Mouse (Mus musculus) thymus, postnatal 25 days (tissue): ENCODE measurements around the gene Mrps2.
"Not testable (repeated sequence)": the region's sequence is repeated elsewhere in the genome, so short reads cannot be mapped to it uniquely, and the experiment has no call there.

Experiments
- DNase-seq: peaks from one replicate; pipeline ENCODE4 v3.0.0; 2022

Gene Mrps2

GRCm38 (mm10) chr2:28479208-28480204 lies 11.6 kb downstream of the Mrps2 start:
- no peak for DNase-seq

DNA sequence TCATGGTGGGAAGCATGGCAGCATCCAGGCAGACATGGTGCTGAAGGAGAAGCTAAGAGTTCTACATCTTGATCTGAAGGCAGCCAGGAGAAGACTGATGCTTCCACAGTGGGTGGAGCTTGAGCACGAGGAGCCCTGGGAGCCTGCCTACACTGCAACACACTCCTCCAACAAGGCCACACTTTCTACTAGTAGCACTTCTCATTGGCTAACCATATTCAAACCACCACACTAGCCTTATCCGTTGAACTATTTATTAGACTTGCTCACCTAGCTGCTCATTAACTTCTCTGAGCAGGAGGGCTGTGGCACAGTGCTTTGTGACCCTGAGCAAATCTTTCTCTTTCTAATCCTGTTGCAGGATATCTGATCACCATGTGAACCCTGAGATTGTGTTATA lies 16.0 kb downstream of the Mrps2 start:
- no peak for DNase-seq

DNA sequence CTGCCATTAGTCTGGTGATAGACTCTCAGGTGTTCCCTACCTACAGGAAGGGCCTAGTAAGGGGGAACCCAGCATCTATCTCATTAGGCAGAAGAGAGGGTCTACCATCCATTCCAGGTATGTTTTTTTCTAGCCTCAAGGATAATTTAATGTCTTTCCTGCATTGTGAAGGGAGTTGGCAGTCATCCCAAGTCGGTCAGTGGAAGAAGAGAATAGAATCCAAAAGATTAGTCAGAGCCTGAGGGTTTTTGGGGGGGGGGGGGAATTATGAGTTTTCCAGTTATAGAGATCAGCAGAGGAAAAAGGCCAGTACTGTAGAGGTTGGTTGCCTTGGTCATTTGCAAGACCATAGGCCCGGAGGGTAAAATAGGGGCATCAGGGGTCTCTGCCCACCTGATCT lies 26.7 kb downstream of the Mrps2 start:
- no peak for DNase-seq

DNA sequence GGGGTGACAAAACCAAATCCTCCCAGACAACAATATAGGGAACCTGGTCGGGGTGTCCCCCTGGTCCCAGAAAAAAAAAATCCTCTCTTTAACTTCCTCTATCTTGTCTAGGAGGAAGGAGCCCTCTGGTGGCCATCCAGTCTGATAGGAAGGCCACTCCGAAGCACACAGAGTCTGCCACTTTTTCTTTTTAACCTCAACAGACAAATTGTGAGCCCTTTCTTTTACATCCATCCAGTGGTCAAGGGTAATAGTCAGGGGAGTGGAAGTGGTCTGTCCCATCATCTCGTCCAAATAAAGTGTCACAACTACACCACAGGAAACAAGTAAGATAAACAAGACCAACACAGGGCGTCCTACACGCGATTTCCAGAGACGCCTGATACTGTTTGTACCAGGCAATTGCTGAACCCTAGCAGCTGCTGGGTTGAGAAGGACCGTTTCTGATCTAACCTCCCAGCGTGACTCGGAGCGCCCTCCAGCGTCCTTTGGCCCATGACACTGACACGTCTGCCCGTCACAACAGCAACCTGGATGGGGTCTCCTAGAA lies 27.4 kb downstream of the Mrps2 start:
- DNase-seq = no peak

GRCm38 (mm10) chr2:28495801-28496595 lies 28.1 kb downstream of the Mrps2 start:
- DNase-seq = no peak

DNA sequence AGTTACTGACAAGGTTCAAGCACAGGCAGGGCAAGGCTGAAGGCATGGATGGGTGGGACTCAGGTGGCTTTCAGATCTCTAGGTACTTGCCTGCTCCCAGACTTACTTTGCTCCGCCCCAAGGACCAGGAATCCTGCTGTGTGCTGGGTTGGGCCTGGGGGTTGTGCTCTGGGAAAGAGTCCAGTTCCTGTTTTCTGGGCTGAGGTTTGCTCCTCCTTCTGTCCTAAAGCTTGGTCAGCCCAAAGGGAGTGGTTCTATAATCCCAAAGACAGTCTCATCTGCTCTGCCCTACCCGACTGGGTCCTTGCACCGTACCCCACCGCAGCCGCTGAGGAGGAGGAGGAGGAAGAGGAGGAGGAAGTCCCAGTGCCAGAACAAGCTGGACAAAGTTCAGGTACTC lies 28.8 kb downstream of the Mrps2 start, which contains the start of gene Gbgt1:
Gene Gbgt1, plus strand, starts transcription at position 221 of the 400 bp plus-strand sequence.
- no peak for DNase-seq

GRCm38 (mm10) chr2:28497561-28497960 lies 29.7 kb downstream of the Mrps2 start:
- no peak for DNase-seq

DNA sequence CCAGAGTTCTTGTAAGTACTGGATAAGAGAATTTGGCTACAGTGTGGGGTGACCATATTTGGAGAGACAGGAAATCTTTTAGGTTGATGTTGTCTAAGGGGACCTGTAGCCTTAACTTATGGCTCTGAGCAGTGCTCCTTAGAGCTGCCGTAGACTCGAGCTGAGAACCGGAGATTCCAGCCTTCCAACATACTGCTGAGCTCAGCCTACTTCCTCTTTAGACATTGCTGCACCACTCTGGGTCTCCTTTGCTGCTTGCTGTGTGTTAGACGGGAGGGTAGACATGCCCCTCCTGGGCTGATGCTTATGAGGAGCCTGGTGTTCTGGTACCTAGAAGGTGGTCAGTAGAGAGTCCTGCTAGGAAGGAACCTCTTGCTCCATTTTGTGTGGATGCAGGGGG lies 30.6 kb downstream of the Mrps2 start:
- no peak for DNase-seq

DNA sequence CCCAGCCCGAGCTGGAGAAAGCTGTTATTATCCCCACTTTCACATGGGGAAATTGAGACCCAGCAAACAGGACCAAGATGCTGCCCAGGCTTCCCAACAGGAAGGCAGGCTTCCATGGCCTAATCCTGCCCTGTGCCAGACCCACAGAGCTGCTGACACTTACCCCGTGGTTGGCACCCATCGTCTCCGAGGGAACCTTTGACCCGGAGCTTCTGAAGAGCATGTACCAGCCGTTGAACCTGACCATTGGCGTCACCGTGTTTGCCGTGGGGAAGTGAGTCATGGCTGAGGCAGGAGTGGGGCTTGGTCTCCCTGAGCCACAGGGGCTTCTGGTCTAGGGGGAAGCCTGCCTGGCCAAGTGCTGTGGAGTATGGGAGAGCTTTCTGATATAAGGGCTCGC lies 35.1 kb downstream of the Mrps2 start:
- DNase-seq = no peak

DNA sequence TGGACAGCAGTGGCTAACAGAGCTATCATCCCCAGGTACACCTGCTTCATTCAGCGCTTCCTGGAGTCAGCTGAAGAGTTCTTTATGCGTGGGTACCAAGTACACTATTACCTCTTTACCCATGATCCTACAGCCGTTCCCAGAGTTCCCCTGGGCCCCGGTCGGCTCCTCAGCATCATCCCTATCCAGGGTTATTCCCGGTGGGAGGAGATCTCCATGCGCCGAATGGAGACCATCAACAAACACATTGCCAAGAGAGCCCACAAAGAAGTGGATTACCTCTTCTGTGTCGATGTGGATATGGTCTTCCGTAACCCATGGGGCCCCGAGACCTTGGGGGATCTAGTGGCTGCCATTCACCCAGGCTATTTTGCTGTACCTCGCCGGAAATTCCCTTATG lies 36.8 kb downstream of the Mrps2 start:
- no peak for DNase-seq

DNA sequence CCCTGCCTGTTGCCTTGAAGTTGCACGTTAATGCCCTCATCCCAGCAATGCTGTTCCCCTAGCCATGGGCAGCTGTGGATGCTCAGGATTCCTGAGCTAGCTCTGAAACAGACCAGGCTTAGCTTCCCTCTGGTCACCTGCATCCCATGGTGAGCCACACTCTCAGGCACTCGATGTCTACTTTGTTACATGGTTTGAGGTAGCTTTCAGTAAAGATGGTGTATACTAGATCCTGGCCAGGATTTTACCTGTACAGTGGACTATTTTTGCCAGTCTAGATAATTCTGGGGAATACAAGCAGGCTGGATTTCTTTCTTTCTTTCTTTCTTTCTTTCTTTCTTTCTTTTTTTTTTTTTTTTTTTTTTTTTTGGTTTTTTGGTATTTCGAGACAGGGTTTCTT lies 37.9 kb downstream of the Mrps2 start, which contains the start of gene Gm10134:
Gene Gm10134, plus strand, starts transcription at position 301 of the 400 bp plus-strand sequence.
- DNase-seq = no peak

- DNase-seq = no peak
These were observed 38.4 kb downstream of the Mrps2 start for GRCm38 (mm10) chr2:28506291-28506690.

DNA sequence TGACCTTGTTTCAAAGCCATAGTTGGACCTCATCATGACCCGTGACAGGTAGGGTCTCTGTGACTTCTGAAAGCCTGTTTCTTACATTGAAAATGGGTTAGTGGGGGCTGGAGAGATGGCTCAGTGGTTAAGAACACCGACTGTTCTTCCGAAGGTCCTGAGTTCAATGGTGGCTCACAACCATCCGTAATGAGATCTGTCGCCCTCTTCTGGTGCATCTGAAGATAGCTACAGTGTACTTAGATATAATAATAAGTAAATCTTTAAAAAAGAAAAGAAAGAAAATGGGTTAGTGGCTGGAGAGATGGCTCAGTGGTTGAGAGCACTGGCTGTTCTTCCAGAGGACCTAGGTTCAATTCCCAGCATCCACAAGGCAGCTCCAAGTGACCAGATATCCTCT lies 43.7 kb downstream of the Mrps2 start:
- DNase-seq = not testable (repeated sequence)

DNA sequence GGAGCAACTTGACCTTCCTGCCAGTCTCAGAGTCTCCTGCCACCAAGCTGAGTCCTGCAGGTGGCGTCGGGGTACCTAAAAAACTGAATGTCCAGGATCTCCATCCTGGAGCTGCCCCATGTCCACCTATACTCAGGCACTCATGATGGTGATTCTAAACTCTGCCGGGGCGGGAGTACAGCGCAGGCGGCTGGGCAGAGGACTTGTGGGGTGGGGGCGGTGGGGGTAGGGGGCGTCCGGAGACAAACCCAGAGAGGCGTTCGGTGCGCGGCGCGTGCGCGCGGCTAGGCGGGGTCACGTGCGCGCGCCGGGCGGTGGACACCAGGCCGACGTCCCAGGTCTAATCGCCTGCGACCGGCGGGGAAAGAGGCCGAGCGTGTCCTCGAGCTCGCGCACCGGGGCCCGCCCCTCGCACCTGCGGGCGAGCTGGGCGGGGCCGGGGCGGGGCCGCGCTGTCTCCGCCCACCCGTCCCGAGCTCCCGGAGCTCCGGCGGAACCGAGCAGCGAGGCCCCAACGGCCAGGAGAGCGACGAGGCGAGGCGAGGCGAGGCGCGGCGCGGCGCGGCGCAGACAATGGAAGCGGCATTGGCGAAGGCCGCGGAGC lies 45.0 kb downstream of the Mrps2 start, which contains the start of gene Ralgds:
Gene Ralgds, plus strand, starts transcription at position 328 of the 604 bp plus-strand sequence.
- DNase-seq = peak; percentile 57

GRCm38 (mm10) chr2:28513431-28514370 lies 45.8 kb downstream of the Mrps2 start:
- peak; percentile 35 for DNase-seq

GRCm38 (mm10) chr2:28514489-28514888 lies 46.6 kb downstream of the Mrps2 start:
- peak; percentile 86 for DNase-seq

DNA sequence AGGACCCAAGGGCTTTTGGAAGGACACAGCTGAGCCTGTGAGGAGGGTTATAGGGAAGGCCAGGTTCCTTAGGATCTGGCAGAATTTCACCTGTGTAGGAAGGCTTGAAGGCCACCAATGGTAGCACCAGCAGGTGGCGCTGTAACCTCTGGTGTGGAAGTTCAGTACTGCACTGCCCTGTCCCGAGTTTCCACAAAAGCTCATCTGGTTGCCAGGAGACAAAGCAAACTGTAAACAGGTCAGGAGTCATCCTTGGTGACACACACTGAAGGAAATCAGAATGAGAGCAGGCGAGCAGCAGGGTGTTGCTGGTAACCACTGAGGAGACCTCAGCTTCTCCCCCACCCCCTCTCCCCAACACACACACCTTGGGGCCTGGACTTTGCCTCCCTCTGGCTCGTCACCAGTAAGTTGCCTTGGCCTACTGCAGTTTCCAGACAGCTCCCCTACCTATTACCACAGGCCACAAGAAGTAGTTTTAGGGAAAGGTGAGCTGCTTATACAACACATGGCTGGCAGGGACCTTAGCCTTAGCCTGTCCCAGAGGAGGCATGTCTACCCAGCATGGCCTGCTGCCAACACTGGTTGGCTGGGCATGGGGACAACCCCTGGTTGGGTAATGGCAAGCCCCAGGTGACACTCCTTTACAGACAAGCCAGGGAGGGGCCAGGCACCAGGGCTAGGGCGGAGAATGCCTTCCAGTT lies 49.5 kb downstream of the Mrps2 start:
- DNase-seq = peak; percentile 71

DNA sequence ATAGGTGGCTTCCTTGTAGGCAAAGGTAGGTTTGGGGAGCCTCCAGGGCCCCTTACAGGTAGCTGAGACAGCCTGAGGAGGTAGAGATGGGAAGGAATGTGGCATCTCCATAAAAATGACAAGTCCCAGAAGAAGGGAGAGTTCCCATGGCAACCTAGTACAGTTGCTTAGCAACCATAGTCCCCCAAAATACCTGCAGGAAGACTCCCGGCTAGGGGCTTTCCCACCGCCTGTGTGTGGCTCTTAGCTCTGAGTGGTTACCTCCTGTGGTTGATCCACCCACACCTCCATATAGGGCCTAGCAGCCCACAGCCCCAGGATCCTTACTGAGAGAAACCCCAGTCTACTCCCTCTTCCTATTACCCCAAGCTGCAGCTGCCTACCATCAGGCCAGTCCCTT lies 50.4 kb downstream of the Mrps2 start:
- DNase-seq = peak; percentile 33

GRCm38 (mm10) chr2:28520581-28520980 lies 52.7 kb downstream of the Mrps2 start:
- DNase-seq = no peak
